Mouse (Mus musculus) cortical plate, adult 2 months (tissue): ENCODE measurements around the gene Mcm2.

ENCODE experiments used
- CTCF ChIP-seq: fragments of 200-500 bp; IDR thresholded peaks from 2 replicates; pipeline ENCODE4 v1.5.1; 2011; ENCODE audit warnings: mild to moderate bottlenecking, control low read depth, low read length; ENCODE audit not compliant: insufficient read depth; ENCODE audit errors: extremely low read depth
- POLR2A ChIP-seq: fragments of 200-500 bp; IDR thresholded peaks from 2 replicates; pipeline ENCODE4 v1.6.1; 2011; ENCODE audit warnings: mild to moderate bottlenecking, low read length, control low read depth; ENCODE audit not compliant: insufficient read depth; ENCODE audit errors: extremely low read depth

GRCm38 (mm10) chr6:88879471-88879870 lies 19.1 kb downstream of the Mcm2 start:
- no peak for TF ChIP-seq POLR2A
- TF ChIP-seq CTCF, result no peak
